Mouse (Mus musculus) neural tube, embryonic 15.5 days (tissue): Measurements from ENCODE around the gene Gm10188. TPM values are rescaled to one million over a fixed set of nuclear protein-coding genes. Genes with fewer than 3 reads are reported as not detected.

Experiments
- ATAC-seq: fragments of 200-750 bp; cut with Nextera tagmentation; 2 replicates; pipeline ENCODE4 v1.8.0; 2017; ENCODE audit warnings: mild to moderate bottlenecking, moderate TSS enrichment, moderate library complexity; ENCODE audit not compliant: low FRiP score
- H3K27ac ChIP-seq: fragments of 300-500 bp; sonication (generic); replicated peaks from 2 replicates; pipeline ENCODE4 v1.5.1; 2015; ENCODE audit warnings: mild to moderate bottlenecking, inconsistent platforms
- H3K27me3 ChIP-seq: fragments of 300-500 bp; sonication (generic); replicated peaks from 2 replicates; pipeline ENCODE4 v1.6.1; 2015; ENCODE audit warnings: inconsistent platforms
- H3K36me3 ChIP-seq: fragments of 300-500 bp; sonication (generic); 2 replicates; pipeline ENCODE4 v1.6.1; 2015; ENCODE audit warnings: inconsistent platforms
- H3K4me1 ChIP-seq: fragments of 300-500 bp; sonication (generic); 2 replicates; pipeline ENCODE4 v1.6.1; 2015; ENCODE audit warnings: inconsistent platforms
- H3K4me2 ChIP-seq: fragments of 300-500 bp; sonication (generic); 2 replicates; pipeline ENCODE4 v1.6.1; 2015; ENCODE audit warnings: inconsistent platforms, mild to moderate bottlenecking, moderate library complexity
- H3K4me3 ChIP-seq: fragments of 300-500 bp; sonication (generic); replicated peaks from 2 replicates; pipeline ENCODE4 v1.5.1; 2015; ENCODE audit warnings: mild to moderate bottlenecking, inconsistent platforms
- H3K9ac ChIP-seq: fragments of 300-500 bp; sonication (generic); replicated peaks from 2 replicates; pipeline ENCODE4 v1.6.1; 2015; ENCODE audit warnings: mild to moderate bottlenecking, inconsistent platforms
- H3K9me3 ChIP-seq: fragments of 300-500 bp; sonication (generic); replicated peaks from 2 replicates; pipeline ENCODE4 v1.6.1; 2016; ENCODE audit warnings: inconsistent platforms
- WGBS: fragments of 180-500 bp; shearing (Covaris S2); methylation state at CpG from one replicate; pipeline ENCODE4 v1.1.7; 2015; ENCODE audit warnings: mixed read lengths; 5-methylcytosine and 5-hydroxymethylcytosine counted together
- microRNA counts: library from miRNA; unstranded; fragments of <30 nt; microRNA quantifications from one replicate; lab custom pipeline; 2016
- microRNA-seq: library from miRNA; unstranded; fragments of <30 nt; microRNA quantifications from one replicate; pipeline ENCODE4, GENCODE M21; 2017
- polyA plus RNA-seq: library from polyadenylated mRNA; unstranded; fragments of >200 nt; fragmentation: Nextera tagmentation; extraction: Ambion mirVana; gene quantifications from 2 replicates; pipeline ENCODE4 v1.2.1, GENCODE M21; 2015

Gm10188 gene
- polyA plus RNA-seq, 1 experiment from 2014 or later = 0.50 TPM

GRCm38 (mm10) chr1:132191786-132192680 lies 37.5 kb downstream of the Gm10188 start:
- H3K9me3 ChIP-seq = no peaks in the 10 kb centered on the region
- peaks cover 80% of the 10 kb centered on the region for H3K4me1 ChIP-seq
- H3K4me3 ChIP-seq = peak overlapping the region; percentile 79
- ATAC-seq = peak; percentile 39
- H3K27ac ChIP-seq = peak overlapping the region; percentile 99
- H3K4me2 ChIP-seq = peak overlapping the region; percentile 68
- H3K9ac ChIP-seq = peak overlapping the region; percentile 95
- H3K36me3 ChIP-seq = no peaks in the 10 kb centered on the region
- WGBS = 3% methylated on average over 16 of the region's 16 CpGs
- H3K27me3 ChIP-seq = peaks cover 3% of the 10 kb centered on the region; the same call in 1 of the 2 replicates

- Histone ChIP-seq H3K9ac (peak within 1 kb of the TSS; percentile 95), H3K27me3 (peaks cover 3% of the 10 kb centered on the region; the same call in 1 of the 2 replicates), H3K27ac (peak within 1 kb of the TSS; percentile 99), H3K4me1 (peaks cover 72% of the 10 kb centered on the region), H3K4me3 (peak within 1 kb of the TSS; percentile 79), H3K36me3 (no peaks in the 10 kb centered on the region), H3K9me3 (no peaks in the 10 kb centered on the region), H3K4me2 (peak within 1 kb of the TSS; percentile 68)
- WGBS = 1% methylated on average over 34 of the region's 34 CpGs
- ATAC-seq = peak; percentile 44
These were observed 38.3 kb downstream of the Gm10188 start, which contains the start of the genes Lemd1 and AC124108.1 for GRCm38 (mm10) chr1:132191093-132191785. TSS of gene Lemd1 (plus strand) at chr1:132191431. TSS of gene AC124108.1 (plus strand) at chr1:132191457.

DNA sequence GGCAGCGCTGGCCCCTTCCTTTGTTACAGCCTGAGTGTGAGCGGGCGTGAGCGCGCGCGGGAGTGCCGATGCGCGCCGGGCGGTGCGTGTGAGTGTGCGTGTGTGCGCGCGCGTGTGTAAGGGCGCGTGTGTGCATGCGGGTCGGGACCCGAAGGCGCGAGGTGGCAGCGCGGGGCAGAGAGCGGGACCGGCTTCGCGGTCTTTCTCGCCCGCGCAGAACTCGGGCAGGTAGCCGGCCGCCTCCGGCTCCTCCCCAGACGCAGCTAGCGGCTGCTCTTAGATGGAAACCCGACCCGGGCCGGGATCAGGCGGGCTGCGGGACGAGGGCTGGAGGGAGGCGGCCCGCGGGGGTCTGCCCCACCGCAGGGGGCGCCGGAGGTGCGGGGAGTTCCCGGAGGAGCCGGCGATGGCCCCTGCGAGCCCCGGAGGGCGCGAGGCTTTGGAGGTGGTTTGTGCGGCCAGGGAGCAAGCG lies 38.9 kb downstream of the Gm10188 start:
- H3K9me3 ChIP-seq = no peaks in the 10 kb centered on the region
- H3K4me1 ChIP-seq = peaks cover 66% of the 10 kb centered on the region
- no peaks in the 10 kb centered on the region for H3K36me3 ChIP-seq
- ATAC-seq = peak; percentile 30
- peaks cover 3% of the 10 kb centered on the region; the same call in 1 of the 2 replicates for H3K27me3 ChIP-seq
- WGBS = under 1% methylated on average over 61 of the region's 62 CpGs
- H3K9ac ChIP-seq = peak overlapping the region; percentile 95
- peak overlapping the region; percentile 99 for H3K27ac ChIP-seq
- H3K4me3 ChIP-seq = peak overlapping the region; percentile 79
- peak overlapping the region; percentile 68 for H3K4me2 ChIP-seq

- Histone ChIP-seq H3K36me3 (no peaks in the 10 kb centered on the region), H3K4me3 (peak overlapping the region; percentile 79), H3K4me1 (peaks cover 60% of the 10 kb centered on the region), H3K9ac (peak overlapping the region; percentile 95), H3K9me3 (no peaks in the 10 kb centered on the region), H3K27ac (peak overlapping the region; percentile 99), H3K4me2 (peak overlapping the region; percentile 68), H3K27me3 (peaks cover 3% of the 10 kb centered on the region; the same call in 1 of the 2 replicates)
- WGBS = under 1% methylated on average over 47 of the region's 50 CpGs
- ATAC-seq = peak; percentile 69
These were observed 39.5 kb downstream of the Gm10188 start for GRCm38 (mm10) chr1:132190040-132190513.

- Histone ChIP-seq H3K27ac (peak overlapping the region; percentile 99), H3K9me3 (no peaks in the 10 kb centered on the region), H3K36me3 (no peaks in the 10 kb centered on the region), H3K9ac (peak overlapping the region; percentile 95; the same call in 1 of the 2 replicates), H3K4me1 (peaks cover 52% of the 10 kb centered on the region), H3K27me3 (peaks cover 3% of the 10 kb centered on the region; the same call in 1 of the 2 replicates), H3K4me2 (peak overlapping the region; percentile 68), H3K4me3 (peak overlapping the region; percentile 79; the same call in 1 of the 2 replicates)
- ATAC-seq = no peak
- WGBS = 31% methylated on average over 4 of the region's 4 CpGs
These were observed 40.3 kb downstream of the Gm10188 start for GRCm38 (mm10) chr1:132189231-132189630.

DNA sequence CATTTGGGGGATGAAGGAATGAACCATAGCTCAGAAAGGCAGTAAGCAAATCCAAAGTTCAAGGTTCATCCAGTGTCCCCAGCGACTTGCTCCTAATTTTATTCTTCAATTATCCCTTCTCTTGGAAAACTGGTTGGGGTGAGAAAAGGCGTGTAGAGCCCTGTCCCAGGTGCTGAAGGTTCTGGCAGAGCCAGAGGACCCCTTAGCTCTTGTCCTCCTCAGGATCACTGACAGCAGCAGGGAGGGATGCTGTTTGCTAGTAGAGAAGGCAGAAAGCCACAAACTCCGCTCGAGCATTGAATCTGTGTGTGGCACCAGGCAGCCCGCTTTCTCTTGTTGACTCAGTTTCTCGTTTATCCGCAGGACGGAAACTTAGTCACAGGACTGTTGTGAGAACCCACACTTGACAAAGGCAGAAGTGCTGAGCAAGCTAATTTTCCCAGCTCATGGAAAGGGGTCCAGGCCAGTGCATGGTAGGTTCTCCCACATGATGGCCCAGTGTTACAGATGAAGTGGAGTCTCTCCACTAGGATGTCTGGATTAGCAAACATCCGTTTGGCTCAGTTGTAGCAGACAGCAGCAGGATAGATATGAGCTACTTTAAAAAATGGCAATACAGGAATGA lies 41.0 kb downstream of the Gm10188 start:
- Histone ChIP-seq H3K36me3 (no peaks in the 10 kb centered on the region), H3K4me1 (peaks cover 45% of the 10 kb centered on the region), H3K27me3 (peaks cover 3% of the 10 kb centered on the region; the same call in 1 of the 2 replicates), H3K4me3 (no peak overlapping the region), H3K4me2 (no peak overlapping the region), H3K9ac (no peak overlapping the region), H3K27ac (peak overlapping the region; percentile 99; the same call in 1 of the 2 replicates), H3K9me3 (no peaks in the 10 kb centered on the region)
- no peak for ATAC-seq
- 60% methylated on average over 9 of the region's 9 CpGs for WGBS

DNA sequence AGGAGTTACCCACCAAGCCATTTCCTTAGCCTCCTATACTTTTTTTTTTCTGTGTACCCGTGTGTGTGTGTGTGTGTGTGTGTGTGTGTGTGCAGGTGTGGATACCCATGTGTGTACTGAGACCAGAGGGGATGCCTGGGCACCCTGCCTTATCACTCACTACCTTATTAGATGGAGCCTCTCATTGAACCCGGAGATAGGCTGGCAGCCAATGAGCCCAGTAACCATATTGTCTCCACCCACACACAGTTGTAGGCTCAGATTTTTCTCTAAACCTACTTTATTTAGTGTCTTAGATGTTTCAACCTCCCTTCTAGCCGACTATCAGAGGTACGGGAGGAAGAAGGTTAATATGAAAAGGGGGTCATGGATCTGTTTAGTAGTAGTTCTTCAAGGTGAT lies 43.3 kb downstream of the Gm10188 start:
- H3K9ac ChIP-seq = no peak overlapping the region
- no peaks in the 10 kb centered on the region for H3K9me3 ChIP-seq
- peaks cover 3% of the 10 kb centered on the region; the same call in 1 of the 2 replicates for H3K27me3 ChIP-seq
- no peak overlapping the region for H3K4me2 ChIP-seq
- H3K27ac ChIP-seq = no peak overlapping the region
- ATAC-seq = no peak
- H3K36me3 ChIP-seq = no peaks in the 10 kb centered on the region
- H3K4me3 ChIP-seq = no peak overlapping the region
- H3K4me1 ChIP-seq = peaks cover 24% of the 10 kb centered on the region
- 77% methylated on average over 4 of the region's 4 CpGs for WGBS

MicroRNAs within 50 kb of the gene (microRNA counts, 519-probe panel; counts per million panel counts)
- microRNA mmu-miR-135b (lab: Ali Mortazavi, UCI) = 3,412 counts per million, percentile 83 among the panel's probes with 10 or more counts

Small RNA genes within 50 kb of the gene (microRNA-seq; reads per million reads assigned to microRNA genes)
- 4,416 reads per million, percentile 92 among the genes with 10 or more reads in this experiment for gene Mir135b

Other genes starting within 250 kb of the Gm10188 start
- gene Elk4, start 222.2 kb downstream of the Gm10188 start, polyA plus RNA-seq = 8.0 and 15.4 TPM in 2 replicates
- 7.8 TPM in 2 replicates for gene Mfsd4a, start 161.7 kb downstream of the Gm10188 start, polyA plus RNA-seq
- 0.68 and 1.6 TPM in 2 replicates for gene Cdk18, start 90.1 kb downstream of the Gm10188 start, polyA plus RNA-seq
- gene Lemd1, start 38.3 kb downstream of the Gm10188 start, polyA plus RNA-seq = 16.9 and 17.6 TPM in 2 replicates
- gene AC124108.1, start 38.3 kb downstream of the Gm10188 start, polyA plus RNA-seq = 1.4 and 1.6 TPM in 2 replicates
- gene Klhdc8a, start 68.9 kb upstream of the Gm10188 start, polyA plus RNA-seq = 7.5 TPM in 2 replicates
- gene Nuak2, start 86.4 kb upstream of the Gm10188 start, polyA plus RNA-seq = 6.6 and 7.1 TPM in 2 replicates
- gene Tmcc2, start 161.5 kb upstream of the Gm10188 start, polyA plus RNA-seq = 28.5 and 33.2 TPM in 2 replicates
- gene Dstyk, start 187.8 kb upstream of the Gm10188 start, polyA plus RNA-seq = 8.4 and 9.2 TPM in 2 replicates
- gene Rbbp5, start 247.6 kb upstream of the Gm10188 start, polyA plus RNA-seq = 42.6 and 42.8 TPM in 2 replicates